Mouse (Mus musculus): ENCODE data around the gene Nedd4. TPM values are rescaled to one million over a fixed set of nuclear protein-coding genes. Genes with fewer than 3 reads are reported as not detected.

Nedd4 gene
- polyA plus RNA-seq, 1 experiment from 2014 or later = 142 TPM

GRCm38 (mm10) chr9:72690811-72691210, 28.7 kb downstream of the Nedd4 start:
- peaks cover 67% of the 10 kb centered on the region for H3K36me3 ChIP-seq (ENCODE audit: control insufficient read depth, insufficient read depth)
- no peaks in the 10 kb centered on the region for H3K9me3 ChIP-seq (ENCODE audit: control insufficient read depth)
- no peaks in the 10 kb centered on the region for H3K27me3 ChIP-seq (replicated peaks; ENCODE audit: control insufficient read depth, insufficient read depth, low read length)
- no peak overlapping the region for H3K4me2 ChIP-seq (replicated peaks; ENCODE audit: low read depth)
- no peak overlapping the region for H3K4me3 ChIP-seq (ENCODE audit: low read depth, low read length)
- H3K9ac ChIP-seq (ENCODE audit: low read depth, low read length) = no peak overlapping the region
- no peak for TF ChIP-seq CTCF (IDR thresholded peaks at IDR 0.05; ENCODE audit: low read depth)
- peaks cover 2% of the 10 kb centered on the region; the same call in 1 of the 2 replicates for H3K4me1 ChIP-seq (replicated peaks; ENCODE audit: control insufficient read depth, insufficient read depth, low read length)
- H3K27ac ChIP-seq (ENCODE audit: low read depth, low read length) = peak overlapping the region; percentile 30
- no peak for ATAC-seq
- 20% methylated on average over 1 of the region's 1 CpGs for WGBS

GRCm38 (mm10) chr9:72691942-72692341, 29.8 kb downstream of the Nedd4 start:
- WGBS = 59% methylated on average over 5 of the region's 5 CpGs
- ATAC-seq = no peak
- no peak for TF ChIP-seq CTCF (IDR thresholded peaks at IDR 0.05; ENCODE audit: low read depth)

GRCm38 (mm10) chr9:72693081-72693696, 31.0 kb downstream of the Nedd4 start:
- no peak overlapping the region for H3K4me3 ChIP-seq (ENCODE audit: low read depth, low read length)
- H3K4me1 ChIP-seq (replicated peaks; ENCODE audit: control insufficient read depth, insufficient read depth, low read length) = peaks cover 2% of the 10 kb centered on the region; the same call in 1 of the 2 replicates
- H3K36me3 ChIP-seq (ENCODE audit: control insufficient read depth, insufficient read depth) = peaks cover 51% of the 10 kb centered on the region
- 60% methylated on average over 24 of the region's 24 CpGs for WGBS
- no peak overlapping the region for H3K9ac ChIP-seq (ENCODE audit: low read depth, low read length)
- H3K9me3 ChIP-seq (ENCODE audit: control insufficient read depth) = no peaks in the 10 kb centered on the region
- H3K27me3 ChIP-seq (replicated peaks; ENCODE audit: control insufficient read depth, insufficient read depth, low read length) = no peaks in the 10 kb centered on the region
- H3K4me2 ChIP-seq (replicated peaks; ENCODE audit: low read depth) = no peak overlapping the region
- peak overlapping the region; percentile 54; the same call in 1 of the 2 replicates for H3K27ac ChIP-seq (ENCODE audit: low read depth, low read length)
- ATAC-seq = no peak
- TF ChIP-seq CTCF (IDR thresholded peaks at IDR 0.05; ENCODE audit: low read depth) = no peak

More at GRCm38 (mm10) chr9:72691942-72692341, 29.8 kb downstream of the Nedd4 start:
- H3K27me3 ChIP-seq (replicated peaks; ENCODE audit: control insufficient read depth, insufficient read depth, low read length) = no peaks in the 10 kb centered on the region
- H3K9ac ChIP-seq (ENCODE audit: low read depth, low read length) = no peak overlapping the region
- no peak overlapping the region for H3K4me3 ChIP-seq (ENCODE audit: low read depth, low read length)
- no peaks in the 10 kb centered on the region for H3K9me3 ChIP-seq (ENCODE audit: control insufficient read depth)
- H3K27ac ChIP-seq (ENCODE audit: low read depth, low read length) = no peak overlapping the region
- peaks cover 2% of the 10 kb centered on the region; the same call in 1 of the 2 replicates for H3K4me1 ChIP-seq (replicated peaks; ENCODE audit: control insufficient read depth, insufficient read depth, low read length)
- no peak overlapping the region for H3K4me2 ChIP-seq (replicated peaks; ENCODE audit: low read depth)
- H3K36me3 ChIP-seq (ENCODE audit: control insufficient read depth, insufficient read depth) = peaks cover 57% of the 10 kb centered on the region

- H3K9ac ChIP-seq (ENCODE audit: low read depth, low read length) = no peak overlapping the region
- peaks cover 48% of the 10 kb centered on the region for H3K36me3 ChIP-seq (ENCODE audit: control insufficient read depth, insufficient read depth)
- no peak for TF ChIP-seq CTCF (IDR thresholded peaks at IDR 0.05; ENCODE audit: low read depth)
- no peak overlapping the region for H3K4me3 ChIP-seq (ENCODE audit: low read depth, low read length)
- H3K27me3 ChIP-seq (replicated peaks; ENCODE audit: control insufficient read depth, insufficient read depth, low read length) = no peaks in the 10 kb centered on the region
- H3K4me1 ChIP-seq (replicated peaks; ENCODE audit: control insufficient read depth, insufficient read depth, low read length) = peaks cover 2% of the 10 kb centered on the region; the same call in 1 of the 2 replicates
- 87% methylated on average over 14 of the region's 14 CpGs for WGBS
- no peak overlapping the region for H3K27ac ChIP-seq (ENCODE audit: low read depth, low read length)
- H3K9me3 ChIP-seq (ENCODE audit: control insufficient read depth) = no peaks in the 10 kb centered on the region
- no peak for ATAC-seq
- H3K4me2 ChIP-seq (replicated peaks; ENCODE audit: low read depth) = no peak overlapping the region
Observed at GRCm38 (mm10) chr9:72693861-72694260, 31.7 kb downstream of the Nedd4 start.

DNA sequence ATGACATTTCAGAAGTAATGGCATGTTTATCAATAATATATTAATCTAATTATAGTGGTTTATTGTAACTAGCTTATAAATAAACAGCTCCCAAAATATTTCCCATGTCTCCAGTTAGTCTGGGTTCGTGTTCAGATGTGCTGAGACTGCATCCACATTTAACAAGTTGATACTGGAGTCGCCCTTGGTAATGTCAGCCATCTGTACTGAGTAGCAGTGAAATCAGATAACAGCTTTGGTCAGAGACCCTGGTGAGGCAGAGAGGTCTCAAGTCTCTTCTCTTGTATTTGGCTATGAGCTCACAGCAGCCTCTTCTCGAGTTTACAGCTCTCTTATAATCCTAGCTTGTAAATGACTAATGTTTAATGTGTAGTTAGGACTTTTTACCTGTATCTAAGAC, 34.4 kb downstream of the Nedd4 start:
- H3K9ac ChIP-seq (ENCODE audit: low read depth, low read length) = no peak overlapping the region
- no peaks in the 10 kb centered on the region for H3K9me3 ChIP-seq (ENCODE audit: control insufficient read depth)
- ATAC-seq = no peak
- H3K36me3 ChIP-seq (ENCODE audit: control insufficient read depth, insufficient read depth) = peaks cover 33% of the 10 kb centered on the region
- TF ChIP-seq CTCF (IDR thresholded peaks at IDR 0.05; ENCODE audit: low read depth) = no peak
- WGBS = 29% methylated on average over 3 of the region's 3 CpGs
- no peak overlapping the region for H3K4me3 ChIP-seq (ENCODE audit: low read depth, low read length)
- no peak overlapping the region for H3K4me2 ChIP-seq (replicated peaks; ENCODE audit: low read depth)
- H3K27ac ChIP-seq (ENCODE audit: low read depth, low read length) = no peak overlapping the region
- H3K27me3 ChIP-seq (replicated peaks; ENCODE audit: control insufficient read depth, insufficient read depth, low read length) = no peaks in the 10 kb centered on the region
- H3K4me1 ChIP-seq (replicated peaks; ENCODE audit: control insufficient read depth, insufficient read depth, low read length) = no peaks in the 10 kb centered on the region

DNA sequence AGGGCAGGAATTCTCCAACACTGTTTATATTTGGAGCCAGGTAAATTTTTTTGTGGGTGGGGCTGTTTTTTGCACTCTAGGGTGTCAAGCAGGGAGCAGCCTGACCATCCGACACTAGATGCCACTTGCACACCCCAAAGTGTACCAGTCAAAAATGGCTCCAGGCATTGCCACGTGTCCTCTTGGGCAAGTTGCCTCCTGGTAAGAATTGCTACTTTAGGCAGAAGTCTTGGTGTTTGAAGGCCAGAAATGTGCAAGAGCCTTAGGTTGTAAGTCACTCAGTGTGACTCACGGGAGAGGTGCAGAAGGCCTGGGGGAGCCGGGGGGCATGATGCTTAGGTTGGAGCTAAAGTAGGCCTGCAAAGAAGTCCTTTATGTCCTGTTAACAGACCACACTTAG, 35.6 kb downstream of the Nedd4 start:
- no peak overlapping the region for H3K4me2 ChIP-seq (replicated peaks; ENCODE audit: low read depth)
- H3K36me3 ChIP-seq (ENCODE audit: control insufficient read depth, insufficient read depth) = peaks cover 38% of the 10 kb centered on the region
- no peaks in the 10 kb centered on the region for H3K9me3 ChIP-seq (ENCODE audit: control insufficient read depth)
- WGBS = 88% methylated on average over 4 of the region's 4 CpGs
- H3K27me3 ChIP-seq (replicated peaks; ENCODE audit: control insufficient read depth, insufficient read depth, low read length) = no peaks in the 10 kb centered on the region
- TF ChIP-seq CTCF (IDR thresholded peaks at IDR 0.05; ENCODE audit: low read depth) = no peak
- ATAC-seq = no peak
- no peak overlapping the region for H3K9ac ChIP-seq (ENCODE audit: low read depth, low read length)
- no peaks in the 10 kb centered on the region for H3K4me1 ChIP-seq (replicated peaks; ENCODE audit: control insufficient read depth, insufficient read depth, low read length)
- H3K4me3 ChIP-seq (ENCODE audit: low read depth, low read length) = no peak overlapping the region
- no peak overlapping the region for H3K27ac ChIP-seq (ENCODE audit: low read depth, low read length)
